Mouse (Mus musculus) induced T-regulatory cell, adult 2 months (primary cell): ENCODE results near the gene Usp22.
"Not testable (repeated sequence)": the region's sequence is repeated elsewhere in the genome, so short reads cannot be mapped to it uniquely, and the experiment has no call there.

Experiments used
- DNase-seq: peaks from one replicate; pipeline ENCODE4 v3.0.0-alpha.2; 2012; ENCODE audit warnings: low read depth

The Usp22 gene

DNA sequence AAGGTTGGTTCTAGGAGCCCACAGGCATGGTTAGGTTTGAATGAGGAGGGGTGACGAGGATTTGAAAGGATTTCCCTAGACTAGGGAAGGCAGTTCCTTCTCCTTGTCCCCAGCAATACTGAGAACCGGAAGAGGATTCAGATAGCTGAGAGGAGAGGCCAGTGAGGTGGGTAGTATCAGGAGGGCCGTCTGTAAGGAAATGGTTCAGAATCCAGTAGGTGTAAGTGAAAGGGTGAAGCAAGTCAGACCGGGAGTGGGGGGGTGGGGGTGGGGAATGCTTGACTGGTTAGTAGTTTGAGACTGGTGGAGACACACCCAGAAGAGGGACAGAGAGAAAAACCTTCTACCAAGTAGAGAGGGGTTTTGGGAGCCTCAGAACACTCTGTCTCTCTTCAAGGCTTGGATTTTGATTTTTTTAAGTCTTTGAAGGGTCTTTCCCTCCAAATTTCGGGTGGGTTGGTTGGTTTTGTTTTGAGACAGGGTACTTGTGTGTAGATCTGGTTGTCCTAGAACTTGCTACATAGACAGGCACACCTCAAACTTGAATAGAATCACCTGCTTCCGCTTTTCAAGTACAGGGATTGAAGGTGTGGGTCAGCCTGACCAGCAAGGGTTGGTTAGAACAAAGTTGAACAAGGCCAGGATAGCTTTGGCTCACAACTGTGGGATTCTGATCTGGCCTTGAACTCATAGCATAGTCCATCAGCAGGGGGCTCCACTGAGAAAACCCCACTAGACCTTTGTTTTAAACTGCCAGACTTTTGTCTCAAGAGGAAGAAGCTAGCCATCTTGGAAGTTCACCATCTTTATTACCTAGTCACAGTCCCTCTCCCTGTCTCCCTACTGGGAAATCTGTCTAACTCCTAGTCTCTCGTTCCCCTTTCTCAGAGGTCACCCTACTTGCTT is 31.0 kb downstream of the Usp22 start:
- peak; percentile 72 for DNase-seq

GRCm38 (mm10) chr11:61142941-61143530 is 31.8 kb downstream of the Usp22 start:
- DNase-seq: peak; percentile 53

DNA sequence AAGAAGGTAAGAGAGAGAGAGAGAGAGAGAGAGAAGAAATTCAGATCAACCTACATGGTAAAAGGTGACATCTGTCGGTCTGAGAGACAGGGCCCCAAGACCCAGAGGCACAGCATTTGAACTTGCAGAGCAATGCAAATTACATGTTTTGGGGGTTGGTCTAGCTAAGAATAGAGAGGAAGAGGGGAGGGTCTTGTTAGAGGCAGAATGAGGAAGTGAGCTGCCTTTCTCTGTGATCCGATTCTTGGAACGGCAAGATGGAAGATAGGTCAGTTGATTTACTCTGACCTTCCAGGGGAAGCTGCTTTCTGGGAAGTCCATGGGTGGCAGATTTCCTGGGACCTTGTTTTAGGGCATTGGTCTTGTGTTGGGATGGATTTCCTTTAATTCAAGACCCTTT is 32.6 kb downstream of the Usp22 start:
- peak; percentile 80 for DNase-seq

- DNase-seq: peak; percentile 27
Measured at GRCm38 (mm10) chr11:61141693-61142092, 33.2 kb downstream of the Usp22 start.

GRCm38 (mm10) chr11:61132943-61133342 is 41.9 kb downstream of the Usp22 start:
- DNase-seq: peak; percentile 45

DNA sequence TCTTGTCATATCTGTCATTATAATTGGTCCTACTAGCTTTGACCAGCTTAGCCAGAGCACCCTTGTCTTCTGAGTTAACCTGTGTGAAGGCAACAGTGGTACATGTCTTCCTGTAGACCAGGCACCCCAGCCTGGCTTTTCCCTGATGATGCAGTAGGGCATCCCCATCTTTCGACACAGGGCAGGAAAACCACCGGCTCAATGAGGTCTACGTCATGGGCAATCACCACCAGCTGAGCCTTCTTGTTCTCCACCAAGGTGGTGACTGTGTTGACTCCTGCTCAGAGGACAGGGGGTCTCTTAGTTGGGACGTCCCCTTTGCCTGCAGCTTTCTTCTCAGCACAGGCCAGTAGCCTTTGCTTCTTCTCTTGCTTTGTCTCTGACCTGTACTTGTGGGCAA is 44.2 kb downstream of the Usp22 start:
- not testable (repeated sequence) for DNase-seq

- no peak for DNase-seq
Measured at GRCm38 (mm10) chr11:61129305-61129704, 45.5 kb downstream of the Usp22 start.

GRCm38 (mm10) chr11:61127421-61128055 is 47.3 kb downstream of the Usp22 start:
- no peak for DNase-seq

GRCm38 (mm10) chr11:61126606-61127355 is 48.1 kb downstream of the Usp22 start, which contains the start of gene Tnfrsf13b:
Gene Tnfrsf13b, plus strand, starts transcription at chr11:61126755.
- DNase-seq: no peak

DNA sequence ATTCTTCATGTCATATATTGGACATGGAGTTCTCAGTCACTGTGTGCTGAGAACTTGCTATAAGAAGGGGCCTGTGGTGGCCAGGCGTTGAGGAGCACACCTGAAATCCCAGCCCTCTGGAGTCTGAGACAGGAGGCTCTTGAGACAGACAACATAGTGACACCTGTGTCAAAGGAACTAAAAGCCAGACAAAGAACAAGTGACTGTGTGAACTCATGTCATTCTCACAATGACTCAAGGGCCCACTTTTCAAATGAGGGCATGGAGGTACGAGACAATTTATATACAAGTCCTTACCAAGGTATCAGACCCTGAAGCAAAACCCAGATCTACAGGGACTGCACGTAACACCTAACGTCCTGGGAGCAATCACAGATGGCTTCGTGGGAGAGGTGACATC is 48.9 kb downstream of the Usp22 start:
- DNase-seq: no peak

DNA sequence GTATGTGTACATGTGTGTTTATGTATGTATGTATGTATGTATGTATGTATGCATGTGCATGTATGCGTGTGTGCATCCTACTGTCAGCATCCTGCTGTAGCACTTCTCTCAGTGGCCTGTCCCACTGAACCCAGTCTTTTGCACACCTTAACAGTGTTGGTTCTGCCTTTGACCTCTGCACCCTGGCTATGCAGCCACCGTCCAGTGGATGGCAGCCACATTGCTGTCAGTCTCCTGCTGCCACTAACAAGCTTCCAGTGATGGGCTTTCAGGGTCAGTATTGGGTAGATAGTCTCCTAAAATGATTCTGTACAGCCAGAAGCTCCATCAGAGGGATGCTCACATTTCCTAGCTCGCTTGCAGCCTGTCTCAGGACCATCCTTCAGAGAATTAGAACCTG is 51.0 kb downstream of the Usp22 start:
- DNase-seq: no peak

DNA sequence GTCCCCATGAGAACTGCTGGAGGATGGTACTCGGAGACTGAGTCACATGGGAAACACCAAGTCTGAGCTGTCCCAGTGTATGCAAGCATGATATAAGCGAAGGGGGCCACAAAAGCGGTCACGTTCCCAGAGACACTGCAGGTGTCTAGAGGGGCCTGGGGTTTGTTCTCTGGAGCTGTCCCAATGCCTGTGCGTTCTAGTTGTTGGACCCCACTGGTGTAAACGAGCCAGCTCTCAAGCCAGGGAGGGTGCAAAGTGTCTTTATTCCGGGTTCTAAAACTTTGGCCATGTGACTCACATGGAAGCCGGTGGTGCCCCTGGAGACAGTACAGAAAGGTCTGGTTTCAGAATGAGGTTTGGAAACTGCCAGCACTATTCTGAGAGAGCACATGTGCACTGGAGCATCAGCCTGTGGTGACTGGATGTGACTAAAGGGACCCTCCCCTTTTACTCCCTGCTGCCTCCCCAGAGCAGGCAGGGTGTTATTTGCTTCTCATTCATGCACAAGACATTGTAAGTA is 52.0 kb downstream of the Usp22 start:
- DNase-seq: peak; percentile 38

GRCm38 (mm10) chr11:61122283-61122768 is 52.5 kb downstream of the Usp22 start:
- no peak for DNase-seq

DNA sequence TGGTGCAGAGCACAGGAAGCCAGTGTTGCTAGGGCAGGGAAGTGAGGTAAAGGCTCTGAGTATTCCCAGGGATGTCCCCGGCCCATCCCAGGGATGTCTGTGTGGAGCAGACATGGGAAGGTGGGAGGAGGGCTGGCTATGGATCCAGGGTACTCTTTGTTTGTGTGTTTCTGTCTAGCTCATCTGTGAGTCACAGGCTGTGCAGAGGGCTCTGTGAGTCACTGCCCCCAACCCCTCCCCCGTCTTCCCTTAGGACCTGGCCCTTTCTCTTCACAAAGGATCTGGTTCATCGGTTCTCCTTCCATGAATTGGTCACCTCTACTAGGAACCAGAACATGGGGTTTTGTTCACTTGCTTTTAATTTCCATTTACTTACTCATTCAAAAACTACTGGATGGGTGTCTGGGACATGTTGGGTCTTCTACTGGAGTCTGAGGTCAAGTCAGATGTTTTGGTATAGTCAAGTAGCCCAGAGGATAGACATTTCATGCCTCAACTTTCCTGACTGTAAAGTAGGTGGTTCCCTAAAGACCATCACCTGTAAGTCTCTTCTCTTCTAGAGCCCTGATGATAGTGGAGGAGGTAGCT is 54.8 kb downstream of the Usp22 start:
- DNase-seq: no peak

GRCm38 (mm10) chr11:61116226-61116625 is 58.6 kb downstream of the Usp22 start:
- DNase-seq: no peak

- DNase-seq: peak; percentile 47
Measured at GRCm38 (mm10) chr11:61112323-61112995, 62.4 kb downstream of the Usp22 start.

GRCm38 (mm10) chr11:61111472-61111871 is 63.4 kb downstream of the Usp22 start:
- no peak for DNase-seq

GRCm38 (mm10) chr11:61110928-61111327 is 63.9 kb downstream of the Usp22 start:
- no peak for DNase-seq

- DNase-seq: no peak
Measured at GRCm38 (mm10) chr11:61110113-61110512, 64.7 kb downstream of the Usp22 start.

- no peak for DNase-seq
Measured at GRCm38 (mm10) chr11:61109707-61110106, 65.1 kb downstream of the Usp22 start.

DNA sequence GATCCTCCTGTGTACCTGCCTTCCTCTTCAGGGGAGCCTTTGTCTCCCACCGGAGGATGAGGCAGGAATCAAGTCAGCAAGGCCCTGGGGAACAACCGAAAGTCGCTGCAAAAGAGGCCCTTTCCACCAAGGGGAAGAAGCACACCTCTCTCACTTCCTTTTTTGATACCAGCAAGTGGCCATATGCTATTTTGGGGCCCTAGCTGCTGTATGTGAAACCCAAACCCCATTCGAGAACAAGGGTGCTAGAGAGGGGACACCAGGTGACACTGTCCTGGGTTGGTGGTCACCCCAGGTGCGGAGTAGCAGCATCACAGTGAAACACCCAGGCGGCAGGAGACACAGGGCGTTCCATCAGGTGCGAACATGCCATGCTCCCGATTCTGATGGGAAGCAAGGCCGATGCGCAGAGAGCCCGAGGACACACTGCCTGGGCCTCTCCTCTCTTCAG is 65.9 kb downstream of the Usp22 start:
- no peak for DNase-seq
